ENCODE assay signal across 11 mouse cellular contexts in the genomic region with DNA sequence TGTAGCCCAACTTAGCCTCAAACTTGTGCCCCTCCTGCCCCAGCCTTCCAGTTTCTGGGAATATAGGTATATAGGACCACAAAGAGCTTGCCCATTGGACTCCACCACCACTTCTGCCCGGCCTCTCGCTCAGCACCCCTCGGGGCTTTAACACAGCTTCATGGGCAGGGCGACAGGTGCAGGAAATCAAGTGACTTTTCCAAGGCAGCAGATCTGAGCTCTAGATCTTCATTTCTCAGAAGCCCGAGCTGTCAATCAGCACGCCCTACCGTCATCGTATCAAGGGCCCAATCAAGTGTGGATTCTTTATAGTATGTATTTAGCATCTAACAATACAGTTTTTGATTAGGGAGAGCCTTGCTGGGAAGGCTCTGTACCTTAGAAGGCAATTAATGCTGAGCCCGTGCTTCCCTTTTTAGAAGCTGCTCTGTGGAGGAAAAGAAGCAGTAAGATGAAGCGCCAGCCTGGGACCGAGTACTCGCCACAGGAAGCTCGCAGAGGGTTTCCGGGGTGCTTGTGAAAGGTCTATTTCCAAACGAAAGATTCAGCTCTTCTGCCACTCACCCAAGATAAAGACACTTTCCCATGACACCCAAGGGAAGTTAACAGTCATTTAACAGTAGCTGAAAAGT. TPM values are rescaled to one million over a fixed set of nuclear protein-coding genes. Genes with fewer than 3 reads are reported as not detected.
DNase-seq lines count a peak whose midpoint lies in the region; ATAC-seq and TF ChIP-seq lines count a peak whose summit lies in the region.
"Had no signal": no experiment of that assay in that cellular context is flagged by ENCODE, and none has a peak within 500 bp of the region (broad histone marks: within the 10 kb centered on the region; RNA-seq: fewer than 3 reads in every experiment).

No protein-coding gene starts in this region.

- 51% methylated on average over 15 of the region's 15 CpGs for WGBS in heart, embryonic 12.5 days

- no peaks in the 10 kb centered on the region for H3K9me3 ChIP-seq in heart, embryonic 12.5 days (replicated peaks)
- H3K9me3 ChIP-seq: hindbrain, embryonic 15.5 days; midbrain, embryonic 13.5 days; stomach, embryonic 15.5 days had no signal

- TF ChIP-seq POLR2A in brain, embryonic 14.5 days (IDR thresholded peaks at IDR 0.05; ENCODE audit: borderline replicate concordance, extremely low read depth, insufficient read depth, insufficient read length, poor library complexity, severe bottlenecking) = no peak
- no peak for TF ChIP-seq POLR2A in myocyte (IDR thresholded peaks at IDR 0.05; ENCODE audit: insufficient read length, low read depth)

- H3K4me1 ChIP-seq in heart, embryonic 12.5 days (replicated peaks) = peaks cover 11% of the 10 kb centered on the region
- H3K4me1 ChIP-seq: hindbrain, embryonic 15.5 days; midbrain, embryonic 13.5 days; stomach, embryonic 15.5 days had no signal

- no peaks in the 10 kb centered on the region for H3K36me3 ChIP-seq in heart, embryonic 12.5 days
- H3K36me3 ChIP-seq in myocyte (ENCODE audit: control insufficient read depth, insufficient read depth) = no peaks in the 10 kb centered on the region
- H3K36me3 ChIP-seq: hindbrain, embryonic 15.5 days; midbrain, embryonic 13.5 days; stomach, embryonic 15.5 days had no signal

- ATAC-seq in heart, embryonic 12.5 days (ENCODE audit: insufficient number of reproducible peaks, low FRiP score) = no peak
- ATAC-seq: midbrain, embryonic 13.5 days had no signal

- H3K4me3 ChIP-seq in heart, embryonic 12.5 days = no peak overlapping the region
- no peak overlapping the region for H3K4me3 ChIP-seq in myocyte
- H3K4me3 ChIP-seq: hindbrain, embryonic 15.5 days; midbrain, embryonic 13.5 days; stomach, embryonic 15.5 days had no signal

- TF ChIP-seq CTCF in brain, embryonic 14.5 days (IDR thresholded peaks at IDR 0.05; ENCODE audit: borderline replicate concordance, extremely low read depth, insufficient read depth, insufficient read length) = no peak

- no peak for DNase-seq in heart, adult 9 months (ENCODE audit: low spot score in 2 of 2)
- peak; percentile 11 to 14 for DNase-seq in B cell, adult 2 months
- DNase-seq in brain, embryonic 14.5 days (ENCODE audit: low read depth) = peak; percentile 18
- no peak for DNase-seq in adrenal gland, adult 8-10 months
- no peak for DNase-seq in adrenal gland, postnatal 4 days (ENCODE audit: low spot score in 2 of 2)
- DNase-seq in cerebellum, adult 18-20 months = no peak

- H3K27ac ChIP-seq in heart, embryonic 12.5 days (ENCODE audit: poor library complexity, severe bottlenecking) = no peak overlapping the region
- H3K27ac ChIP-seq: hindbrain, embryonic 15.5 days; midbrain, embryonic 13.5 days; stomach, embryonic 15.5 days had no signal

- H3ac ChIP-seq in myocyte (ENCODE audit: control insufficient read depth, insufficient read length) = no peak overlapping the region

- peak overlapping the region; percentile 52 for H3K4me2 ChIP-seq in heart, embryonic 12.5 days
- H3K4me2 ChIP-seq in myocyte (ENCODE audit: low read depth) = no peak overlapping the region
- H3K4me2 ChIP-seq: hindbrain, embryonic 15.5 days; midbrain, embryonic 13.5 days; stomach, embryonic 15.5 days had no signal

- H3K79me2 ChIP-seq in myocyte (ENCODE audit: control insufficient read depth, insufficient read depth) = no peaks in the 10 kb centered on the region

- no peak overlapping the region for H3K9ac ChIP-seq in heart, embryonic 12.5 days
- H3K9ac ChIP-seq: hindbrain, embryonic 15.5 days; midbrain, embryonic 13.5 days; stomach, embryonic 15.5 days had no signal

- H3K27me3 ChIP-seq in heart, embryonic 12.5 days (replicated peaks) = no peaks in the 10 kb centered on the region
- no peaks in the 10 kb centered on the region for H3K27me3 ChIP-seq in myocyte (ENCODE audit: control insufficient read depth, insufficient read depth, insufficient read length)
- H3K27me3 ChIP-seq: hindbrain, embryonic 15.5 days; midbrain, embryonic 13.5 days; stomach, embryonic 15.5 days had no signal

TF ChIP-seq in myocyte, 11 proteins besides CTCF, POLR2A, EP300 and RAD21:
- peak in 2 of 3 experiments; percentile 57 to 65 for TF ChIP-seq MYOD1 (IDR thresholded peaks at IDR 0.05; ENCODE audit: control insufficient read depth in 1 of 3, insufficient read length in 2 of 3, low read depth in 2 of 3)
- no peak for TF ChIP-seq TCF12 (IDR thresholded peaks at IDR 0.05; ENCODE audit: insufficient read depth, poor library complexity, severe bottlenecking)
- TF ChIP-seq MYOG (IDR thresholded peaks at IDR 0.05; ENCODE audit: control insufficient read depth in 1 of 3, insufficient read depth in 1 of 3, insufficient read length in 2 of 3, low read depth in 2 of 3) = peak in 2 of 3 experiments; percentile 17 to 64

RNA-seq across cellular contexts. Expression of a gene that starts 56.9 kb away (rescaled TPM):
- 13.5 and 14.5 TPM in 2 replicates for polyA plus RNA-seq in heart, embryonic 12.5 days (2016; fragmentation: Nextera tagmentation; extraction: Ambion mirVana)
- polyA plus RNA-seq in brain, embryonic 14.5 days (2012; rRNA removed) = 14.0 and 16.6 TPM in 2 replicates
- polyA plus RNA-seq in myocyte (2012; fragmentation: generic; extraction: Trizol) = 5.6 TPM
- 10 to 100 TPM in 3 of 4 experiments, 1 to 10 TPM in 1; 9.4 to 10.8 (median 10.4) TPM for total RNA-seq in adrenal gland, adult 8-10 months (2022)
- total RNA-seq in adrenal gland, postnatal 4 days (2021) = 10 to 100 TPM; 17.2 to 20.3 TPM

Comparison
In these comparisons a context has a peak if more than half of its experiments do, and no peak if none do; other contexts are left out.
1. DNase-seq: peak in B cell, adult 2 months (2 of 2) and brain, embryonic 14.5 days (single experiment); none in heart, adult 9 months (0 of 2), adrenal gland, adult 8-10 months (single experiment), adrenal gland, postnatal 4 days (0 of 2) and cerebellum, adult 18-20 months (0 of 2).